Mouse (Mus musculus) heart, embryonic 13.5 days (tissue): ENCODE data around the gene Thrb. TPM values are rescaled to one million over a fixed set of nuclear protein-coding genes. Genes with fewer than 3 reads are reported as not detected.

ENCODE experiments used
- ATAC-seq: fragments of 200-750 bp; cut with Nextera tagmentation; 2 replicates; pipeline ENCODE4 v1.8.0; 2017; ENCODE audit warnings: moderate TSS enrichment; ENCODE audit not compliant: insufficient number of reproducible peaks, low FRiP score, low TSS enrichment; ENCODE audit errors: extremely low read depth
- H3K27ac ChIP-seq: fragments of 300-500 bp; sonication (generic); replicated peaks from 2 replicates; pipeline ENCODE4 v1.5.1; 2015; ENCODE audit warnings: moderate library complexity, mild to moderate bottlenecking, inconsistent platforms
- H3K27me3 ChIP-seq: fragments of 300-500 bp; sonication (generic); replicated peaks from 2 replicates; pipeline ENCODE4 v1.6.1; 2015; ENCODE audit warnings: mild to moderate bottlenecking, inconsistent platforms
- H3K36me3 ChIP-seq: fragments of 300-500 bp; sonication (generic); 2 replicates; pipeline ENCODE4 v1.6.1; 2015; ENCODE audit warnings: mild to moderate bottlenecking, inconsistent platforms
- H3K4me1 ChIP-seq: fragments of 300-500 bp; sonication (generic); 2 replicates; pipeline ENCODE4 v1.6.1; 2015; ENCODE audit warnings: inconsistent platforms
- H3K4me2 ChIP-seq: fragments of 300-500 bp; sonication (generic); 2 replicates; pipeline ENCODE4 v1.6.1; 2015; ENCODE audit warnings: inconsistent platforms, mild to moderate bottlenecking, moderate library complexity
- H3K4me3 ChIP-seq: fragments of 300-500 bp; sonication (generic); 2 replicates; pipeline ENCODE4 v1.5.1; 2015; ENCODE audit warnings: moderate library complexity, mild to moderate bottlenecking, inconsistent platforms
- H3K9ac ChIP-seq: fragments of 300-500 bp; sonication (generic); 2 replicates; pipeline ENCODE4 v1.6.1; 2015; ENCODE audit warnings: inconsistent platforms, mild to moderate bottlenecking, moderate library complexity
- H3K9me3 ChIP-seq: fragments of 300-500 bp; sonication (generic); 2 replicates; pipeline ENCODE4 v1.6.1; 2016; ENCODE audit warnings: inconsistent platforms
- WGBS: fragments of 180-500 bp; shearing (Covaris S2); methylation state at CpG from one replicate; pipeline ENCODE4 v1.1.7; 2015; ENCODE audit warnings: mixed read lengths; 5-methylcytosine and 5-hydroxymethylcytosine counted together
- polyA plus RNA-seq: library from polyadenylated mRNA; unstranded; fragments of >200 nt; fragmentation: Nextera tagmentation; extraction: Ambion mirVana; gene quantifications from 2 replicates; pipeline ENCODE4 v1.2.1, GENCODE M21; 2015

Gene Thrb
- polyA plus RNA-seq, 1 experiment from 2014 or later = 1.1 TPM

DNA sequence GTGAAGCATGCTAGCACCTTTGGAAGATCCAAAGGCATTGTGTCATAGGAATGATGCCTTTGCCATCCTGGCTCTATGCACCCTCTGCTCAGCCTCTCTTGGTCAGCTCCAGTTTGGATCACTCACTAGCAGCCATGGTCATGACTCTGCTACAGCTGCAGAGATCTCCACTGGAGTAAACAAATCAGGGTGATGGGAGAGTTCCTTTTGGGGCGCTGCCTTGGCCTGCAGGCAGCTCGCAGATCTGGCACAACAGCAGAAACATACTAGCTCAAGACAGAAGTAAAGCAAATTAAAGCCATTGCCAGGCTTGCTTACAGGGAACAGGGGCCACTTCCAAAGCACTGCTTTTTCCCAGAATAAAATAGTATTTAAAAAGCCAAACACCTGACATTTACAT is 186.6 kb downstream of the Thrb start:
- H3K27me3 ChIP-seq = no peaks in the 10 kb centered on the region
- ATAC-seq = no peak
- no peaks in the 10 kb centered on the region for H3K4me1 ChIP-seq
- H3K9me3 ChIP-seq = no peaks in the 10 kb centered on the region
- no peaks in the 10 kb centered on the region for H3K36me3 ChIP-seq
- H3K9ac ChIP-seq = no peak overlapping the region
- 83% methylated on average over 2 of the region's 2 CpGs for WGBS
- H3K27ac ChIP-seq = no peak overlapping the region
- H3K4me3 ChIP-seq = no peak overlapping the region
- no peak overlapping the region for H3K4me2 ChIP-seq

DNA sequence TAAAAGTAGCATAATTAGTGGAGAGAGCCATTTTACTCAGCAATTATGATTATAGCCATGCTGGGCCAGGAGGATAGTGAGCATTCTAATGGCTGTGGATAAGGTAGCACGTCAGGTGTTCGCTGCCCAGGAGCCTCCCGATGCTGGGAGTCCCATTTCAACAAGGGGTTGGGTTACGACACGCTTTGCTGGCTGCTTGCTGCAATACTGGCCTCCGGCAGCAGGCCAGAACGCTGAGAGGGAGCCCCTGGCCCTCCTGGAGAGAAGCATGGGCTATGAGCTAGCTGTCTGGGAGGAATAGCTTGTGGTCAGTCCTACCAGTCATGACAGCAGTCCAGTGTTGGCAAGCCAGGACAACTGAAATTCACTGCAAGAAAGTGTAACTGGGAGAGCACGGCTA is 187.2 kb downstream of the Thrb start:
- no peak overlapping the region for H3K4me2 ChIP-seq
- no peaks in the 10 kb centered on the region for H3K27me3 ChIP-seq
- H3K4me3 ChIP-seq = no peak overlapping the region
- H3K36me3 ChIP-seq = no peaks in the 10 kb centered on the region
- ATAC-seq = no peak
- no peak overlapping the region for H3K9ac ChIP-seq
- WGBS = 62% methylated on average over 8 of the region's 8 CpGs
- no peaks in the 10 kb centered on the region for H3K9me3 ChIP-seq
- no peak overlapping the region for H3K27ac ChIP-seq
- H3K4me1 ChIP-seq = no peaks in the 10 kb centered on the region

DNA sequence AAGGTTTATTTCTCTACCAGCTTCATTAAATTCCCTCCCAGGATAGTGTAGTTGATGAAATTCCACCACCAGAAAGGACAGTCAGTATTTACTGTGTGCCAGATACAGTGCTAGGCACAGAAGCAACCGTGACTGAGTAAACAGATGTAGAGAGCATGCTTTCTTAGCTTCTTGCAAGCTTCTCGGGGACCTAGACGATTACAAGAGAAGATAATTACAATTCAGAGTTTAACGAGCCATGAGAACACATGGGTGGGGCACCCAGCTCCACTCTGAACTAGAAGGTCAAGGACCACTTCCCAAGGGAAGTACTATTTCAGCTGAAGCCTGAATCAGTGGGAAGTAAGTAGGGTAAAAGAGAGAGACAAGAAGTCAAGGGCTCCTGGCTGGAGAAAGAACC is 190.3 kb downstream of the Thrb start:
- Histone ChIP-seq H3K4me2 (no peak overlapping the region), H3K9me3 (no peaks in the 10 kb centered on the region), H3K9ac (no peak overlapping the region), H3K4me3 (no peak overlapping the region), H3K27ac (no peak overlapping the region), H3K4me1 (no peaks in the 10 kb centered on the region), H3K27me3 (no peaks in the 10 kb centered on the region), H3K36me3 (no peaks in the 10 kb centered on the region)
- WGBS = 64% methylated on average over 4 of the region's 4 CpGs
- no peak for ATAC-seq

DNA sequence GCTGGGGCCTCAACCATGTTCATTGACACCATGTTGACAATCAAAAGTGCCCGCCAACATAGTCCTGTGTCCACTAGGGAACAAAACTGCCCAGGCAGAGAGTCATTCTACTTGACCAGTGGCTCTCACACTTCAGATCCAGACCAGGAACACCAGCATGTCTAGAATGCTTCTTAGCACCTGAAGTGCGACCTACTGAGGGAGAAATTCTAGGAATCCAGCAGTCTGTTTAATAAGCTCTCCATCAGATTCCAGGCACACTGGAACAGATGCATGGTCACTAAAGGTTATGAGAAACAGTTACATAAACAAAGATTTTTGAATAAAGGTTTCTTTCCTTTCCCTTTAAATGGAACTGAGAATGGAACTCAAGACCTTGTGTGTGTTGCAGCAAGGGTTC is 192.2 kb downstream of the Thrb start:
- Histone ChIP-seq H3K27ac (no peak overlapping the region), H3K4me1 (no peaks in the 10 kb centered on the region), H3K27me3 (no peaks in the 10 kb centered on the region), H3K4me2 (no peak overlapping the region), H3K36me3 (no peaks in the 10 kb centered on the region), H3K9me3 (no peaks in the 10 kb centered on the region), H3K4me3 (no peak overlapping the region), H3K9ac (no peak overlapping the region)
- WGBS = 62% methylated on average over 2 of the region's 2 CpGs
- no peak for ATAC-seq

DNA sequence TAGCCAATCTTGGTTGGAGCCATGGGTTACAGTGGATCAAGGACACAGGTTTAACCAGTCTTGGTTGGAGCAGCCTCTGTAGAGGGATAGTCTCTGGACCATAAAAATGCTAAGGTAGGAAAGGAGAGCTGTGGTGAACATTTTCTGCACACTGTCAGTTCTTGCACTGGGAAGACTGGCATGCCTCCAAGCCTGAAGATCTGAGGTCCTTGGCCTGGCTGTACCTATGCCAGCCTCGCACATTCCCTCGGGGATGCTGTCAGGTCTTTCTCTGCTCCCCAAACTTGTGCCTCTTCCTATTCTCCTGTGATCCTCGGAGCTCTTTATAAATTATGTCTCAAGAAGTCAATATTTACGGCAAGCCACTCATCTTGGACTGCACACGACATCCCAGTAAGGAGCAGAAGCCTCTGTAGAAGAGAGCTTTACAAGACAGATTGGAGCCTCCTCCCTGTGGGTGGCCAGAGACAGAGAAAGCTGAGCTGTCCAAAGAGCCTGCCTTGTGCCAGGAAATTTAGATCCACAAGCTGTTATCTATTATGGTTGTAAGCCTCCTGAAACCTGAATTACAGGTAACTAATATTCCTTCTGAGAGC is 199.8 kb downstream of the Thrb start:
- H3K36me3 ChIP-seq = no peaks in the 10 kb centered on the region
- 63% methylated on average over 5 of the region's 5 CpGs for WGBS
- H3K27me3 ChIP-seq = no peaks in the 10 kb centered on the region
- no peak overlapping the region for H3K4me3 ChIP-seq
- no peak for ATAC-seq
- no peak overlapping the region for H3K9ac ChIP-seq
- no peak overlapping the region for H3K27ac ChIP-seq
- H3K4me1 ChIP-seq = no peaks in the 10 kb centered on the region
- H3K4me2 ChIP-seq = no peak overlapping the region
- no peaks in the 10 kb centered on the region for H3K9me3 ChIP-seq

DNA sequence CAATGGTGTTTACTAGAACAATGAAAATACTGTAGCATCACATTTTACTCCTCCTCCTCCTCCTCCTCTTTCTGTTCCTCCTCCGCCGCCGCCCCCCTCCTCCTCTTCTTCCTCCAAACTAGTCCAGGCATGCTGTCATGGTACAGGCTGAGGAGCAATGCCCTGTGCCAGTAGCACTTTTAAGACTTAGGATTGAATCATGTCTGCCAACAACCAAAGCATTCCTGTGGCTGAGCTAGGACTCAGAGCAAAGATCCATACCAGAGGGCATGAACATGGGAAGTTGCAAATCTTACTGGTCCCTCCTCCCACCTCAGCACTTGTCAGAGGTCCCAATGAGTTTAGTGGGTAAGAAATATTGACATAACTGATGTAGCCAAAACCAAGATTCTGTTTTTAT is 202.6 kb downstream of the Thrb start:
- no peaks in the 10 kb centered on the region for H3K4me1 ChIP-seq
- H3K36me3 ChIP-seq = no peaks in the 10 kb centered on the region
- no peak overlapping the region for H3K4me3 ChIP-seq
- H3K9me3 ChIP-seq = no peaks in the 10 kb centered on the region
- H3K27ac ChIP-seq = no peak overlapping the region
- no peak for ATAC-seq
- no peak overlapping the region for H3K9ac ChIP-seq
- H3K4me2 ChIP-seq = no peak overlapping the region
- H3K27me3 ChIP-seq = no peaks in the 10 kb centered on the region
- WGBS = 65% methylated on average over 3 of the region's 3 CpGs

DNA sequence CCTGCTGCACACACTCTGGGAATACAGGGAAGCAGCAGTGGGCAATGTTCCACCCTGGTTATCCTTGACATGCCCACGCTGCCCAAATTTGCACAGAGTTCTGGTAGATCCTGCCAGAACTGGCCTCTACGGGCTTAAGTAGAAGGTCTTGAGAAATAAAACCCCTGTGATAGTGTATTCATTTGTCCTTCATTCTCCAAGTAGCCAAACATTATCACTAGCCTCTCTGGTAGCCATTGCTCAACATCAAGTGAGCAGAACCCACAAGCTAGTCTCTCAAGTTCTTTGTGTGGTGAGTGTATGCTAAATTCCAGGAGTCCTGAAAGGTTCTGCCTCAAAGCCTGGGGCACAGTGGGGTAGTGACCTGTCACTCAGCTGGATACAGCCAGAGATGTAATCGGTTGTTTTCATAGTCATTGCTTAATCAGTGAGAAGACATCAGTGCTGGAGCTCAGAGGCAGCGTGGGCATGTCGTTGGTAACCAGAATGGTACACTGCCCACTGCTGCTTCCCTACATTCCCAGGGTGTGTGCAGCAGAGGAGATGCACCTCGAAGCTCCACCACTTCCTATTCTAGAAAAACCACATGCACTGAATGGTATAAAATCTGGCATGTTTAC is 203.8 kb downstream of the Thrb start:
- no peak for ATAC-seq
- H3K4me2 ChIP-seq = no peak overlapping the region
- no peaks in the 10 kb centered on the region for H3K27me3 ChIP-seq
- no peaks in the 10 kb centered on the region for H3K9me3 ChIP-seq
- no peak overlapping the region for H3K4me3 ChIP-seq
- H3K9ac ChIP-seq = no peak overlapping the region
- no peaks in the 10 kb centered on the region for H3K36me3 ChIP-seq
- H3K27ac ChIP-seq = no peak overlapping the region
- WGBS = 70% methylated on average over 6 of the region's 6 CpGs
- H3K4me1 ChIP-seq = no peaks in the 10 kb centered on the region

DNA sequence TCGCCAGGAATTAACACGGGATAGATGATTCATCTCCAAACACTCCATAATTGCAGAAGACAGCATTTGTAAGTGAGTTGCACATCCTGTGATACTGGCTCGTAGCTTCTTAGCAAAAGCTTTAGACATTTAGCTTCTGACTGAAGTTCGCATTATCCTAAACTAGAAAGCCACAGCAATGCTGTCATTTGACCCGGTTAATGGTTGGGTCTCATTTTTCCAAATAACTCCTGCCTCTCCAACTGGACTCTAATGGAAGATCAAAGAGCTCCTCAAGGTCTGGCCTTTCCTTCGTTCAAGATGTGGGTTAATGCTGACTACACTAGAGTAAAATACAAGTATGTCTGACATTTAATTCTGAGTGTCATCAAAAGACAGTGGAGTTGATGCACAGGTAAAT is 208.3 kb downstream of the Thrb start:
- H3K9ac ChIP-seq = no peak overlapping the region
- H3K27me3 ChIP-seq = no peaks in the 10 kb centered on the region
- no peaks in the 10 kb centered on the region for H3K4me1 ChIP-seq
- no peaks in the 10 kb centered on the region for H3K9me3 ChIP-seq
- no peak overlapping the region for H3K4me3 ChIP-seq
- no peaks in the 10 kb centered on the region for H3K36me3 ChIP-seq
- no peak for ATAC-seq
- no peak overlapping the region for H3K27ac ChIP-seq
- 75% methylated on average over 6 of the region's 6 CpGs for WGBS
- H3K4me2 ChIP-seq = no peak overlapping the region

DNA sequence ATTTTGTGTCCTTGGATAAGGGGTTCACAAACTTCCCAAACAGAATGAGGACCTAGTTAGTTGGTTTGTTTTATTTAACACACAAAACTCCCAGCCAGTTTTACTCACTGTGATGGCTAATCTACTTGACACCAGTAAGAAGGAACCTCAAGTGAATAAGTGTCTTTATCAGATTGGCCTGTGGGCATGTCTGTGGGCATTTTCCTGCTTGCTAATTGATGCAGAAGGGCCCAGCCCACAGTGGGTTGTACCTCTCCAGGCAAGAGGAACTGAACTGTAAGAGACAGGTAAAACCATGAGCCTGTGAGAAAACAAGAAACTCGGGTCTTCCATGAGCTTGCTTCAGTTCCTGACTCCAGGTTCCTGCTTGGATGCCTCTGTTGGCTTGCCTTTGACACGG is 215.9 kb downstream of the Thrb start:
- H3K27ac ChIP-seq = no peak overlapping the region
- H3K4me3 ChIP-seq = no peak overlapping the region
- no peaks in the 10 kb centered on the region for H3K27me3 ChIP-seq
- no peak overlapping the region for H3K4me2 ChIP-seq
- H3K9ac ChIP-seq = no peak overlapping the region
- H3K4me1 ChIP-seq = no peaks in the 10 kb centered on the region
- H3K36me3 ChIP-seq = no peaks in the 10 kb centered on the region
- 43% methylated on average over 2 of the region's 2 CpGs for WGBS
- no peaks in the 10 kb centered on the region for H3K9me3 ChIP-seq
- ATAC-seq = no peak

DNA sequence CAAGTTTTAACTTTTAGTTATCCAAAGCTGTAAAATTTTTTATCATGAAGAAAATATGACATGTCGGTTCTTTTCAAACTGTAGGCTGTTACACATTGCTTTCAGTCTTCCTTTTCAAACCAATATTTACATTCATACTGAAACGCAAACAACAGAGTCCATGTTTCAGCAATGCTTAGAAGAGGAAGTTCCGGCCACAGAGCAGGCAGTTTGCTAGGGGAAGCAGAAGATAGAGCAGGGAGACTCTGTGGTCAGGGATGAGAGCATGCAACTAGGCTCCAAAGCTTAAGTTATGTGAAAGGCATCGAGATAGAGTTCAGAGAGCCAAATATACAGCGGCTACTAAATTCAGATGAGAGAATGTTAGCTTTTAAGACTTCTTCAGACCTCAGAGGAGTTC is 219.4 kb downstream of the Thrb start:
- H3K36me3 ChIP-seq = no peaks in the 10 kb centered on the region
- H3K27ac ChIP-seq = no peak overlapping the region
- no peaks in the 10 kb centered on the region for H3K4me1 ChIP-seq
- no peaks in the 10 kb centered on the region for H3K27me3 ChIP-seq
- no peak overlapping the region for H3K4me2 ChIP-seq
- no peak for ATAC-seq
- no peaks in the 10 kb centered on the region for H3K9me3 ChIP-seq
- H3K4me3 ChIP-seq = no peak overlapping the region
- WGBS = 76% methylated on average over 5 of the region's 5 CpGs
- no peak overlapping the region for H3K9ac ChIP-seq

DNA sequence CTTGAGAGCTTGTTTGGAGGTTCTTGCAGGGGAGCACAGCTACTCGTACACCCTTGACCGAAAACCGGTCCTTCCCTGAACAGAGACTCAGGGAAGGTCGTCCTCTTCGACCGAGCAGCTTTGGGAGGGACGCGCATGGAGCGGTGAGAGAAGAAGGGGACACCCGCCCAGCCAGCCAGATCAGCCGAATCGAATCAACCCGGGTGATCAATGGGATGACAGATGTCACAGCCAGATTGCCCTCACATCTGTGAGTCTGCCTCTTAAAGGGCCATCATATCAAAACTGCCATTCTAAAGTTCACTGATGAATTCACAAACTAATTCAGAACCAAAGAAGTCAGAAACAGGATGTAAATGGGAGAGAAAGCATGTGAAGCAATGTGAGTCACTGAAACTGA is 224.8 kb downstream of the Thrb start:
- ATAC-seq = no peak
- no peaks in the 10 kb centered on the region for H3K36me3 ChIP-seq
- no peak overlapping the region for H3K9ac ChIP-seq
- H3K27ac ChIP-seq = no peak overlapping the region
- H3K4me1 ChIP-seq = no peaks in the 10 kb centered on the region
- H3K4me2 ChIP-seq = no peak overlapping the region
- H3K9me3 ChIP-seq = no peaks in the 10 kb centered on the region
- H3K27me3 ChIP-seq = no peaks in the 10 kb centered on the region
- no peak overlapping the region for H3K4me3 ChIP-seq
- WGBS = 79% methylated on average over 13 of the region's 13 CpGs

DNA sequence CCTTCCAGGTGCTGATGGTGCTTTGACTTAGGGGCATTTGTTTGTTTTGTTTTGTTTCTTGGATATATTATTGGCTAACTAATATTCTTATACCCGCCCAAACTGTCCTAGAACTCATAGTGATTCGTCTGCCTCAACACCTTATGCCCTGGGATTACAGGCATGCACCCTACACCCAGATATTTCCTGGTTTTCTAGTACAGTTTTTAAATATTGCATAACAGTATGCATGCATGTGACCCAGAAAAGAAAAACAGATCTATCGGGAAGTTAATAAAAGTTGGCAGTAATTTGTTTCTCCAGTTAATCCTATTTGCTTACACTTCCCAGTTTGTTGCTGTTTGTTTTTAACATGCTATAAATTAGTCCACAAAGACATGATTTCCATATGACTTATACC is 225.3 kb downstream of the Thrb start:
- Histone ChIP-seq H3K27me3 (no peaks in the 10 kb centered on the region), H3K27ac (no peak overlapping the region), H3K9ac (no peak overlapping the region), H3K4me2 (no peak overlapping the region), H3K4me1 (no peaks in the 10 kb centered on the region), H3K9me3 (no peaks in the 10 kb centered on the region), H3K4me3 (no peak overlapping the region), H3K36me3 (no peaks in the 10 kb centered on the region)
- no peak for ATAC-seq
- 66% methylated on average over 3 of the region's 3 CpGs for WGBS
